Mouse (Mus musculus) urinary bladder, postnatal 4 days (tissue): Measurements from ENCODE around the gene Zfp326.

Experiments used
- DNase-seq, 2 experiments: peaks; one replicate each; pipeline ENCODE4 v3.0.0; 2021 to 2022; ENCODE audit warnings: low spot score in 2 of 2

Zfp326 gene

GRCm38 (mm10) chr5:105941951-105942350, 65.6 kb downstream of the Zfp326 start:
- DNase-seq = no peak
